Mouse (Mus musculus) mature B cell (primary cell): ENCODE data around the gene Slco1a5.
"Not testable (repeated sequence)": the region's sequence is repeated elsewhere in the genome, so short reads cannot be mapped to it uniquely, and the experiment has no call there.

Experiments used
- in situ Hi-C: fragments of 300-500 bp; cut with MboI; formaldehyde crosslinking; loops from 2 replicates; pipeline ENCODE4 v1.14.3; 2019

Slco1a5 gene

DNA sequence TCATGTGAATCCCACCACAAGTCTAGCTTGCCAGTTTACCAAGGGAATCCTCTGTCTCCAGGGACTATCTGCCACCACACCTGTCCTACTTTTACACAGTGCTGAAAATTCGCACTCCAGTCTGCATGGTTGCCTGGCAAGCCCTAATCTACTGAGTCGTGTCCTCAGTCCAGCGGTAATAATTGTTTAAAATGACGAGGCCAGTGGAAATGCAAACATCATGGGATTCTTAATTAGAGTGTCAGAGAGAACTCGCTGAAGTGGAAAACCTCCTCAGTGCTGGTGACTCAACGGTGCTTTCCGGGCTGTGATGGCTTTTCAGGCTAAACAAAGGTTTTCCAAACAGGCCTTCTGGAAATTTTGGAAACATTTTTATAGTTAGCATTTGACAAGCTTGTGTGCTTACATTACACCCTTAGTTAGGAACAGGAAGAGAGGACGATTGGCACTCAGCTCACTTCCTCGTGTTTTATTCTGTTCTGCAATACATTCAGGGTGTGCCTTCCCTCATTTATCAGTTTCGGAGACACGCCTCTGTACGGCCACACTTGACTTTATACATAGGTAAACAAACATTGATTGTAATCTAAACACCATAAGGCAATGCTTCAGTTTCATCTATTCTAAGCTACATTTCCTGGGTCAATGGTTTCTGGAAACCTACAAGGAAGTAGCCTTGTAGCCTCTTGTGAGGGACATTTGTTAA lies 33.2 kb downstream of the Slco1a5 start:
- in situ Hi-C loops: no loop called here

DNA sequence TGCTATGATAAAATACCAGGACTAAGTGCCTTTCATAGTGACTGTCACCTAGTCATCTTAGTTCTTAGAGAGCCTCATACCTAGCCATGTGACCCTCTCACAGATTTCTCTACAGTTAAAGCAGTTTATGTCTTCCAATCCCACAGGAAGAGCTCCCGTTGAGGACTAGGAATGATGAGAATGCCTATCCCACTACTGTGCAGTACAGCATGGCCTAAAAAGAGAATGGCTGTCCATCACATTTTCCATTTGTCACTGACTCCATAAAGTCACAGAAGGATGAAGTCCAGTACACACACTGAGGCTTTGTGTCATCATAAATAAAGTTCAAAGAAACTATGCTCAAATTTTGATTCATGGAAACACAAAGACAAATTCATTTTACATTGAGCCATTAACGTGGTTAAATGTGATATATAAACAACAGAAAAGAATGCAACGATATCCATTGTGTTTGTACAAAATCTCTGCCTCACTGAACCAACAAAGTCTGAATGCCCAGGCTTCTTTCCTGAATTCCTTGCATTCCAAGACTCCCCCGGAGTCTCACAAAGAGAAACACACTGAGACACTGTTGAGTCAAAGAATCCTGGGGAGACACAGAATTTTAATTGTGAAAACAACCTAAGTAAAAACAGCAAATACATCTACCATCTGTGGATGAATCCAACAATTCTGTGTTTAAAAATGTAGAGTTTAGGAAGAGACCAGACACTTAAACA lies 46.9 kb downstream of the Slco1a5 start:
- in situ Hi-C loops: no loop called here

DNA sequence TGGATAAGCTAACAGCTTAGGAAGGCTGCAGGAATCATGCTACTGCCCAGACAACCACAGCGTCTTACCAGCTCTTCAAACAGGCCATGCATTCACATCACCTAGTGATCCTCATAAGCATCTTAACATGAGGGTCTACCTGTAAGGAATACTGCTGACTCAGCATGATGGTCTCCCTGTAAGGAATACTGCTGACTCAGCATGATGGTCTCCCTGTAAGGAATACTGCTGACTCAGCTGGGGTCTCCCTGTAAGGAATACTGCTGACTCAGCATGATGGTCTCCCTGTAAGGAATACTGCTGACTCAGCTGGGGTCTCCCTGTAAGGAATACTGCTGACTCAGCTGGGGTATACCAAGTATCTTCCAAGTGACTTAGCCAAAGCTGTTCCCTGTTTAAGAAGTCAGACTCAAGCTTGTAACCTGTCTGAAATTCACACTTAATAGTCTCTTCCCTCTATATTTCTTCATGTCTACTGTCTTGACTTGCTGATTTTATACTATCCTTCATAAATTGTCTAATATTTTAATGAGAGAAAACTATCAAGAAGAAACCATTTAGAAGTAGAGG lies 72.0 kb downstream of the Slco1a5 start:
- in situ Hi-C loops: not testable (repeated sequence)

DNA sequence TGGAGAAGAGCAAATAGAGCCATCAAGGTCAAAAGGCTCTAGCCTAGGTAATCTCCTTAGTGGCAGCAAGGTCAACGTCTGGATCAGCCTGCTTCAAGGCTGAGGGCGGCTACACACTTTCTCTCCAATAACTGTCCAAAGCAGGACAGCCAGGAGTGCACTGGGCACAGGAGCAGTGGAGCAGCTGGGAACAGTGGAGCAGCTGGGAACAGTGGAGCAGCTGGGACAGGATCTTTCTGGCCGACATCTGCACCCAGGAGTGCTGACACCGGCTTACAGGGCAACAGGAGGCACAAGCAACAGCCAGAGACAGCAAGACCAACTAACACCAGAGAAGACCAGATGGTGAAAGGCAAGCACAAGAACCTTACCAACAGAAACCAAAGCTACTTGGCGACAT lies 77.7 kb downstream of the Slco1a5 start:
- in situ Hi-C loops: no loop called here

DNA sequence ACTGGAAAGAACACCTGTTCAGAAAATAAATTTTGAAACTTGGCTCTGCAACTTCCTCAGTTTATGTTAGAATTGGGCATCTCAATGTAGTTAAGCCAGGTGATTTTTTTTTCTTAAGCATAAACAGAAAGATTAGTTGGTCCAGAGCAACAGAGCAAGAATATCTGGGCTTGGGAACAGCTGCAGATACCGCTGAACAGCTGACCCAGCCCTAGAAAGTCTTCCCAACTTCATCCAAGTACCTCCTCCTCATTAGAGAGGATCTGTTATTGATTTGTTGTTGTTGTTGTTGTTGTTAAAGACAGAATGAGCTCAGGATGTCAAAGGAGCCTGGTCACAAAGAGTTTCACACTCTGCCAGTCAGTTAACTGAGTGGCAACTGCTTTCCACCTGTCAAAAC lies 83.3 kb downstream of the Slco1a5 start:
- in situ Hi-C loops: no loop called here

DNA sequence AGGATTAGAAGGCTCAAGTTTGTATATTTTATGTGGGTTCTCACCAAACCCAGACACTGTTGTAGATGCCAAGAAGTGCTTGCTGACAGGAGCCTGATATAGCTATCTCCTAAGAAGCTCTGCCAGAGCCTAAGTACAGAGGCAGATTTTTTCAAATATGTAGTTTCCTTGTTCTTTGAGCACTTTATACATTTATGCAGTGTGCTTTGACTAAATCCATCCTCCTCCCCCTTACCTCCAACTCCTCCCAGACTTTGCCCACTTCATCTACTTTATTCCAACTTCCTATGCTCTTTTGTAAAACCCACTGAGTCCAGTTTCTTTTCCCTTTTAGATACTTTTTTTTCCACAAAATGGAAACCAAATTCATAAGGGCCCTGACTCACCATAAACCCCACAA lies 102.6 kb downstream of the Slco1a5 start:
- in situ Hi-C loops: no loop called here

DNA sequence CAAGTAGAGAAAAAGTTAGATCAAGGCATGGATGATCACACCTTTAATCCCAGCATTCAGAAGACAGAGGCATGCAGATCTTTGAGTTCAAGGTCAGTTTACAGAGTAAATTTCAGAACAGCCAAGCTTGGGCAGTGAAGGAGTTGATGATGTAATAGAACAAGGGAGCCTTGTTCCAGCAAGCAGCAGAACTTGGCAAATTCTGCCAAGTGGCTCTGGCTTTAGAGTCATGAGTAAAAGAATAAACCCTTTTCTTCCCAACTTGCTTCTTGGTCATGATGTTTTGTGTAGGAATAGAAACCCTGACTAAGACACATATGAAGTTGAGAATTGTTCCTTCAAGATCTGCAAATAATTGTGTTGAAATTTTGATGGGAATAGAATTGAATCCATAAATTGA lies 111.0 kb downstream of the Slco1a5 start:
- in situ Hi-C loops: no loop called here

DNA sequence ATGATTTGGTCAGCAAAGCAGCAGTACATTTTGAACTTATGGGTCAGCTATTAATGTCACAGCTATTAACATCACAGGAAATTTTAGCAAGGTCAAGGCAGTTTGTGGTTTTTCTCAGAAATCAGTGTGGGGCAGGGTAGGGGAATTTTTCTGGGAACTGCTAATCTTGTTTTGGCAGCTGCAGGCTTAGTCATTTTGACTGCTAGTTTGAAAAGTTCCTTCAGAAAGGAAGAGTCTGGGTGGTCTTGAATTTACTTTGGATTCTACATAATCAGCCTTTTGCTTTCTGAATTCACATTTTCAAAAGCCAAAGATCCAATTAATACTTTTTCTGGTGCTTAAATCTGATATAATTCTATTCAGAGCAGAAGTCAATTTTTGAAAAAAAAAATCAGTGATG lies 113.0 kb downstream of the Slco1a5 start:
- in situ Hi-C loops: no loop called here

DNA sequence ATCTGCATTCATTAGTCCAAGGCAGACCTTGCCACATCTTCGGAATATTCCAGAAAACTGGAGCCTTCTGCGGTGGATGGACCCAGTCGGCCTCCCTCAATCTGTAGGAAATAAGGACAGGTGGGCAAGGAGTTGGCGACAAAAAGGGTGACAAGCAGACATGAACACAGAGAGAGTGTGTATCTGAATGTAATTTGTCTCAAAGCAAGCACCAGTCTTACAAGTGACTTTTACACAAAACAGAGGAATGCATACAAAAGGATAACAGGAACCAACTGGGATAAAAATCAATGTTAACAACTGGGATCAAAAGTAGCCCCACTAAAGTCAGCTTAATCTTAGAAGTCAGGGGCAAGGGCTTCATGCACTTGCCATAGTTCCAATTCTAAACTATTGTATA lies 114.4 kb downstream of the Slco1a5 start, which contains the start of gene Slco1a6:
Slco1a6 (minus strand) TSS at position 101 of the 400 bp plus-strand sequence.
- in situ Hi-C loops: no loop called here

DNA sequence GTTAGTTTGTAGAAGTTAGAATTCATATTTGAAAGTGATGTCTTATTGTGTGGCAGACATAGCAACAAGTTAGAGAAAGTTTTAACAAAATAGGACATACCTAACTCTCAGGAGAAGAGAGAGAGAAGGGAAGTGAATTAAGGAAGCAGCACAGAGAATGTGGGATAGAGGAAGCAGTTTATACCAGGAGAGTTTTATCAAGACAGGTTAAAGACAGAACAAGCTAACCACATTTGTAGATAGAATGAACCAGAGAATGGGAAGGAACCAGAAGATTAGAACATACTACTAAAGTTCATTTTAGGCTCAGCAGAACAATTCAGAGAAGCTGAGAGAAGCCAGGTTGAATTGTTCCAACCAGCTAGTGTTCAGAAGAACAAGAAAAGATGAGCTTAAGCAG lies 122.3 kb downstream of the Slco1a5 start:
- in situ Hi-C loops: no loop called here

DNA sequence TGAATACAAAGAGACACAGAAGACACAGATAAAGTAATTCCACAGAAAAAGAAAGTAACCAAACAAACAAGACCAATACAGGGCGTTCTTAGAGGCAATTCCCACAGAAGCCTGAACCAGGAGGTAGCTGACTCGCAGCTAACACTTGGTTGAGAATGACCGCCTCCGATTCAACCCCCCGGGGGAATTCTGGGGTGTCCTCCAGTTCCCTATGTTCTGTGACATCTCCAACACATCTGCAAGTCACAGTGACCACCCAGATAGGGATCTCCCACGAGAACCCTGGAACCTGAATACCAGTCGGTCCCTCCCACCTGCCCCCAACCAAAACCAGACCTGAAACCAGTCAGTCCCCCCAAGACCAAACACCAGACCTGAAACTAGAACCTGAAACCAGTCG lies 128.5 kb downstream of the Slco1a5 start:
- in situ Hi-C loops: no loop called here

DNA sequence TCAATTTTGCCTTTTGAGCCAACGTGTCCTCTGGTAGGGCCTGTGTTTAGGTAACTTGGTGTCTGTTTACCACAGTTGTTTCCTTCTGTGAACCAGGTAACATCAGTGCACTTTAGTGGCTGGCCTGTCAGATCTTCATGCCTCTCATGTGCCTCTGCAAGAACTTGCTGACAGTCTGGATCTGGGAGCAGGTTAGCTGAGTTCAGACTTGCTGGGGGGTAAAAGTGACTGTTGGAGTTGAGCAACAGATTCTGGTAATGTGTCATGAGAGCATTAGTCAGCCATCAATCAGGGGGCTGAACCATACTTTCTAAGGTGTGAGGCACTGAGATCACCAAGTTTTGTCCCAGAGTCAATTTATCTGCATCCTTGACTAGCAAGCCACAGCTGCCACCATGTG lies 130.8 kb downstream of the Slco1a5 start:
- in situ Hi-C loops: no loop called here

DNA sequence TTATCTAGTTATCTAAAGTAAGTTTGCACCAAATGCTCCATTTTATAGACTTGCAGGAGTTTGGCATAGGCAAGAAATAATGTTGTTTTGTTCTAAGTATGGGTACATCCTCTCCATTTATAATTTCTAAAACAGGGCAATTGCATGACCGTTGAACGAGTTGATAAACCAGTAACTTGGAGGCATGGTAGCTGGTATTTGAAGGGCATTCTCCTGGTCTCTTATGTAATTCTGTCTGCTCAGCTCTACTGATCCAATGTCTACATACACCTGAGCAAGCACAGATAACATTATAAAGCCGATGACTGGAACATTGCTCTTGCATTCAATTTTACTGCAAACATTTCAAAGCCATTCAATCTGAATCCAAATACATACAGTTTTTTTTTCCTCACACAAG lies 135.4 kb downstream of the Slco1a5 start:
- in situ Hi-C loops: no loop called here

DNA sequence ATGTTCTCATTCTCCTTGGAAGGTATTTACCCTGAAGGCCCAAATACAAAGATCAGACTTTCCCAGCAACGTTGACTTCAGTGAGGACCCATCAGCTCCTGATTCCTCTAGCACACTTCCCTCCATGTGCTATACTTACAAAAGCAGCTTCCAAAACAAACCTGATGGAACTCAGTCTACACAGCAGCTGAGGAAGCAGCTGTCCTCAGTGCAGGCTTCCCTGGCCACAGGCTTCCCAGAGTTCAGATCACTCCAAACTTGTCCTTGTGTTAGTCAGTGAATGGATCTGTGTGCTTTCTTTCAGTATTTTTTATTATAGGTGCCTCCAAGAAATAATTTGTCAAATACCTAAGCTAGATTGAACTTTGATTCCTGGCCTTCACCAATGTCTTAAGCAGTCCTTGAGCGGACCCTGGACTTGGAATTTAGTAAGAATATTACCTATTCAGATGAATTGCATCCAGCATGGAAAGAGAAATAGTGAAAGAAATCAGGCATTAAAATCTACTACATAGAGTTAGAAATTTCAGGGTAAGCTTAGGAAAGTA lies 136.8 kb downstream of the Slco1a5 start:
- in situ Hi-C loops: no loop called here
